ENCODE assay signal across 10 mouse cellular contexts in genomic region chr12:99224863-99225603, GRCm38 (mm10).
A peak's percentile ranks its signal among the peaks of the same experiment; 100 is the strongest.
DNase-seq lines count a peak whose midpoint lies in the region; ATAC-seq lines count a peak whose summit lies in the region.
"Had no signal": no experiment of that assay in that cellular context is flagged by ENCODE, and none has a peak within 500 bp of the region (broad histone marks: within the 10 kb centered on the region; RNA-seq: fewer than 3 reads in every experiment).

No protein-coding gene starts in this region.

- peaks cover 98% of the 10 kb centered on the region for H3K4me1 ChIP-seq in midbrain, embryonic 13.5 days (replicated peaks)
- peaks cover 63% of the 10 kb centered on the region for H3K4me1 ChIP-seq in midbrain, embryonic 11.5 days (ENCODE audit: control insufficient read depth, insufficient read depth, low read length)
- peaks cover 43% of the 10 kb centered on the region for H3K4me1 ChIP-seq in heart, embryonic 12.5 days (replicated peaks)

- H3K4me3 ChIP-seq in midbrain, embryonic 13.5 days (replicated peaks) = no peak overlapping the region
- no peak overlapping the region for H3K4me3 ChIP-seq in midbrain, embryonic 11.5 days (ENCODE audit: low read depth, low read length)
- no peak overlapping the region for H3K4me3 ChIP-seq in heart, embryonic 12.5 days
- H3K4me3 ChIP-seq: hindbrain, embryonic 15.5 days had no signal

- H3K36me3 ChIP-seq in midbrain, embryonic 13.5 days = no peaks in the 10 kb centered on the region
- H3K36me3 ChIP-seq in midbrain, embryonic 11.5 days (ENCODE audit: control insufficient read depth, insufficient read depth, low read length) = no peaks in the 10 kb centered on the region
- H3K36me3 ChIP-seq in heart, embryonic 12.5 days = no peaks in the 10 kb centered on the region
- H3K36me3 ChIP-seq: hindbrain, embryonic 15.5 days had no signal

- H3K27me3 ChIP-seq in midbrain, embryonic 13.5 days = no peaks in the 10 kb centered on the region
- no peaks in the 10 kb centered on the region for H3K27me3 ChIP-seq in midbrain, embryonic 11.5 days (ENCODE audit: control insufficient read depth, insufficient read depth, low read length)
- no peaks in the 10 kb centered on the region for H3K27me3 ChIP-seq in heart, embryonic 12.5 days (replicated peaks)
- H3K27me3 ChIP-seq: hindbrain, embryonic 15.5 days had no signal

- DNase-seq in CD4-positive, CD25-positive, alpha-beta regulatory T cell, adult 2 months (ENCODE audit: low read depth, low spot score) = peak; percentile 37
- no peak for DNase-seq in midbrain, embryonic 11.5 days (ENCODE audit: low spot score, missing footprints)
- peak; percentile 25 for DNase-seq in thymus, postnatal 25 days
- DNase-seq in cerebellum, postnatal 36 days = no peak
- DNase-seq: midbrain, embryonic 14.5 days had no signal

- H3K4me2 ChIP-seq in midbrain, embryonic 13.5 days (replicated peaks) = no peak overlapping the region
- no peak overlapping the region for H3K4me2 ChIP-seq in midbrain, embryonic 11.5 days
- H3K4me2 ChIP-seq in heart, embryonic 12.5 days = no peak overlapping the region
- H3K4me2 ChIP-seq: hindbrain, embryonic 15.5 days had no signal

- 65% methylated on average over 13 of the region's 13 CpGs for WGBS in midbrain, embryonic 13.5 days
- 68% methylated on average over 13 of the region's 13 CpGs for WGBS in midbrain, embryonic 11.5 days
- 68% methylated on average over 13 of the region's 13 CpGs for WGBS in heart, embryonic 12.5 days

- no peaks in the 10 kb centered on the region for H3K9me3 ChIP-seq in midbrain, embryonic 13.5 days
- no peaks in the 10 kb centered on the region for H3K9me3 ChIP-seq in midbrain, embryonic 11.5 days (ENCODE audit: control insufficient read depth, low read length)
- no peaks in the 10 kb centered on the region for H3K9me3 ChIP-seq in heart, embryonic 12.5 days (replicated peaks)
- H3K9me3 ChIP-seq: hindbrain, embryonic 15.5 days had no signal

- H3K9ac ChIP-seq in midbrain, embryonic 13.5 days (replicated peaks) = no peak overlapping the region
- H3K9ac ChIP-seq in midbrain, embryonic 11.5 days (ENCODE audit: low read length) = no peak overlapping the region
- H3K9ac ChIP-seq in heart, embryonic 12.5 days = no peak overlapping the region
- H3K9ac ChIP-seq: hindbrain, embryonic 15.5 days had no signal

- H3K27ac ChIP-seq in midbrain, embryonic 13.5 days = 0 out of 2 replicates have a peak overlapping the region, but pooled peaks have one; percentile 5
- no peak overlapping the region for H3K27ac ChIP-seq in midbrain, embryonic 11.5 days (ENCODE audit: low read depth, low read length)
- H3K27ac ChIP-seq in heart, embryonic 12.5 days (ENCODE audit: poor library complexity, severe bottlenecking) = no peak overlapping the region
- H3K27ac ChIP-seq: hindbrain, embryonic 15.5 days had no signal

- no peak for ATAC-seq in CD4-positive, CD25-positive, alpha-beta regulatory T cell, adult 4 months
- no peak for ATAC-seq in midbrain, embryonic 13.5 days
- no peak for ATAC-seq in midbrain, embryonic 11.5 days (ENCODE audit: low FRiP score)
- peak; percentile 95 for ATAC-seq in megakaryocyte progenitor cell, adult 5-6 weeks (replicated peaks; ENCODE audit: poor library complexity)
- ATAC-seq in heart, embryonic 12.5 days (ENCODE audit: insufficient number of reproducible peaks, low FRiP score) = no peak

Comparison
In these comparisons a context has a peak if more than half of its experiments do, and no peak if none do; other contexts are left out.
1. DNase-seq: peak in CD4-positive, CD25-positive, alpha-beta regulatory T cell, adult 2 months (single experiment) and thymus, postnatal 25 days (single experiment); none in midbrain, embryonic 11.5 days (single experiment) and cerebellum, postnatal 36 days (0 of 2).